Mouse (Mus musculus): ENCODE results near the gene Cavin1. TPM values are rescaled to one million over a fixed set of nuclear protein-coding genes. Genes with fewer than 3 reads are reported as not detected.
"Not testable (repeated sequence)": the region's sequence is repeated elsewhere in the genome, so short reads cannot be mapped to it uniquely, and the experiment has no call there.

The Cavin1 gene
- polyA plus RNA-seq (2014; fragmentation: Nextera tagmentation; extraction: Ambion mirVana) = 113 and 175 TPM in 2 replicates

DNA sequence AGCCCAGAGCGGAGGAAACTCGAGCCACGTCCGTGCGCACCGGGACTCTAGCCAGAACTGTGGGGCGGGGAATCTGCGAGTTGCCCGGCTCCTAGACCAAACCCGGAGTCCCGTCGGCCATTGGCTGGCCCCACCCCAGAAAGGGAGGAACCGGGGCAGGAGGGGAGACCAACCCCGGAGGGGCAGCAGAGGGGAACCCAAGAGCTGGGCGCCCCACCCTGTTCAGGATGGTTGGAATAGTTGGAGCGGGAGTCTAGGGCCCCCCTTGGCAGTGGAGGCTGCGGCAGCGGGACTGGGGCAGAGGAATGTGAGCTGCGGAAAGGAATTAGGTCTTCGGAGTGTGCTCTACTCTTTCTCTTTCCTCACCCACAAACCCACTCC lies at the start of gene Cavin1:
Gene Cavin1 (minus strand): TSS at position 331 of the 381 bp plus-strand sequence.
- Histone ChIP-seq H3K27ac (ENCODE audit: low read depth, low read length) (peak within 1 kb of the TSS; percentile 88), H3K36me3 (ENCODE audit: control insufficient read depth, insufficient read depth, low read length) (no peaks in the 10 kb centered on the region), H3K27me3 (ENCODE audit: control insufficient read depth, insufficient read depth, low read length) (no peaks in the 10 kb centered on the region), H3K9ac (ENCODE audit: low read depth, low read length) (peak within 1 kb of the TSS; percentile 94), H3K9me3 (replicated peaks; ENCODE audit: control insufficient read depth, low read length) (no peaks in the 10 kb centered on the region), H3K4me3 (ENCODE audit: low read depth, low read length) (peak within 1 kb of the TSS; percentile 85), H3K4me1 (ENCODE audit: control insufficient read depth, insufficient read depth, low read length) (peaks cover 35% of the 10 kb centered on the region), H3K4me2 (peak within 1 kb of the TSS; percentile 73)
- under 1% methylated on average over 20 of the region's 20 CpGs for WGBS (ENCODE audit: insufficient replicate concordance)
- ATAC-seq (replicated peaks; ENCODE audit: insufficient number of reproducible peaks, low FRiP score, low TSS enrichment) = peak; percentile 83

DNA sequence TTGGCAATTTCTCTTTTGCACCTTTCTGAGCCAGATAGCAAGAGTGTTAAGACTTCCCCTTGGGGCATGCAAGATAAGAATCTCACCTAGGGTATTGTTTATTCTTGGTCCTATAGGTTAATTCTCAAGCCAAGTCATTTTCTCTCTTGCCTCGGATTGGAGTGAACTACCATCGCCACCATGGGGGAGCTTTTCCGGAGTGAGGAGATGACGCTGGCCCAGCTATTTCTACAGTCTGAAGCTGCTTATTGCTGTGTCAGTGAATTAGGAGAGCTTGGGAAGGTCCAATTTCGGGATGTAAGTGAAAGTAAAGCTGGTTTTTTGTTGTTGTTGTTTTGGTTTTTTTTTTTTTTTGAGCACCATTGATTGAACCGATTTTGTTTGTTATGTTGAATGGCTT lies 41.0 kb upstream of the Cavin1 start:
- Histone ChIP-seq H3K9me3 (replicated peaks; ENCODE audit: control insufficient read depth, low read length) (no peaks in the 10 kb centered on the region), H3K27ac (ENCODE audit: low read depth, low read length) (no peak overlapping the region), H3K9ac (ENCODE audit: low read depth, low read length) (no peak overlapping the region), H3K27me3 (ENCODE audit: control insufficient read depth, insufficient read depth, low read length) (no peaks in the 10 kb centered on the region), H3K4me2 (peak overlapping the region; percentile 86), H3K36me3 (ENCODE audit: control insufficient read depth, insufficient read depth, low read length) (peaks cover 9% of the 10 kb centered on the region), H3K4me1 (ENCODE audit: control insufficient read depth, insufficient read depth, low read length) (peaks cover 15% of the 10 kb centered on the region; the same call in 1 of the 2 replicates), H3K4me3 (ENCODE audit: low read depth, low read length) (no peak overlapping the region)
- ATAC-seq (replicated peaks; ENCODE audit: insufficient number of reproducible peaks, low FRiP score, low TSS enrichment) = no peak
- WGBS (ENCODE audit: insufficient replicate concordance) = 73% methylated on average over 6 of the region's 6 CpGs

DNA sequence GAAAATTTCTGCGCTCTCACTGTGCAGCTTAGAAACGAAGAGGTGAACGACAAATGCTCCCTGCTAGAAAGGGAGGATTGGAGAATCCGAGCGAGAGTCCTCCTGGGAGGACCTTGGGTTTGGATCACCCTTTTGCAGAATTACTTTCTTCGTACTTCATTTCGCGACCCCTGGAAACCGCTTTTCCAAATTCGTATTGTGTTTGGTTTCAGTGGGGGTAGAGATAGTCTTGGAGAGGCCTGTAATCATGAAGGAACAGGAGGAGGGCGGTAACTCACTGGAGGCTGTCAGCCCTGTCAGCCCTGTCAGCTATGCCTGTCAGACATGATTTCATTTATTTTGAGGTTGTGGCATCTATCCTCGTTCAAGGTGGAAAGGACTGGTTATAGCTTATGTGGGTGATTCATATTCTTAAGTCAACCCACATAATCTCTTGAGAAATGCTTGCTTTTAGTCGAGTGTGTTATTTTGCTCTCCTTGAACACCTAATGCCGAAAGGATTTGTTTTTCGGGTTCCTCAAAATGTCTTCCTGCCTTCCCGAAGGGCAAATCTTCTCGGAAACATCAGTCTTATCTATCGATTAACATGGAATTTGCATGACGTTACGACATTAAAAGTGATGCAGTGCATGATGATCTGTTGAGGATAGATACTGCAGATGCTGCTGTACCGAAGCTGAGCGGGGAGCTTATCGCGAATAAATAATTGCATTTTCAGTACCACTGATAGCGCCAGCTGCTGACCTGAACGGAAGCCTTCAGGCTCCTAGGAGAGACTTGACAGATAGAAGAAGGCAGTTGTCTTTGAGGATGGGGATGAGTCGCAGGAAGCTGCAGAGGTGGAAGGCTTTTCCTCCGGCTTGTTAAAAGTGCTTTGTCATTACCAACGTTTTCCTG lies 39.4 kb upstream of the Cavin1 start:
- peak overlapping the region; percentile 86 for H3K9ac ChIP-seq (ENCODE audit: low read depth, low read length)
- H3K27ac ChIP-seq (ENCODE audit: low read depth, low read length) = peak overlapping the region; percentile 86
- no peaks in the 10 kb centered on the region for H3K9me3 ChIP-seq (replicated peaks; ENCODE audit: control insufficient read depth, low read length)
- peak overlapping the region; percentile 79 for H3K4me3 ChIP-seq (ENCODE audit: low read depth, low read length)
- H3K36me3 ChIP-seq (ENCODE audit: control insufficient read depth, insufficient read depth, low read length) = peaks cover 9% of the 10 kb centered on the region
- H3K4me2 ChIP-seq = peak overlapping the region; percentile 86
- peaks cover 15% of the 10 kb centered on the region; the same call in 1 of the 2 replicates for H3K4me1 ChIP-seq (ENCODE audit: control insufficient read depth, insufficient read depth, low read length)
- 4% methylated on average over 29 of the region's 29 CpGs for WGBS (ENCODE audit: insufficient replicate concordance)
- no peak for ATAC-seq (replicated peaks; ENCODE audit: insufficient number of reproducible peaks, low FRiP score, low TSS enrichment)
- H3K27me3 ChIP-seq (ENCODE audit: control insufficient read depth, insufficient read depth, low read length) = no peaks in the 10 kb centered on the region

DNA sequence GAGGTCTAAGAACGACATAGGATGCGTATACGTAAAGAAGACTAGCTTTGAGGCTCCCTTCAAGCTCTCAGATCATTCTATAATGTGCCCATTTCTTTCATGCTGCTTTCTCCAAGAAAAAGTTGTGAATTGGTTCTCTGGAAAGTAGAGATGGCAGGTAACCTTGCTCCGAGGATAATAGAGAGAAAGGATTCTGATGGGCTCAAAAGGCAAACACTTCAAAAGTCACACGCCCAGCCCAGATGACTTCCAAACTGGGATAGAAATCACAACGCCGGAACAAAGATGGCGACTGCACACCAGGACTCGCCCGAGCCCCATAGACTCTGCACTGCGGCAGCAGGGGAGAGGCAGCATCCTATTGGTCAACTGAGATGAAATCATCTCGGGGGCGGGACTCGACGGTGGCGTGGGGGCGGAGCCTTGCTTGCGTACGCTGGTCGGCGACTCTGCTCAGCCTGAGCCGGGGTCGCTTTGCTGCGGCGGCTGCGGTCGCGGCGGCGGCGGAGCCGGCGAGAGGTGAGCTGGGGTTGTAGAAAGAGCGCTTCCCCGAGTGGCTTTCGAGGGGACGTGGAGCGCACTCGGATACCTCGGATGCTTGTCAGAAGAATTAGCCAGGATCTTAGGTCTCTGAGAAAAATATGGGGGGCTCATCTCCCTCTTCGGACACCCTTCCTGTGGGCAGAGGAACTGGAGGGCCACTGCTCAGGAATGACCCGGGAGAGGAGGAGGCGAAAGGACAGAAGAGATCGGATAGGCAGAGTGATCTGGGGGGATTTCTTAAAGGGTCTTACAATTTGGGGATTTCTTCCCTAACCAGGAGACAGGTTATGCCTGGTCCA lies 38.6 kb upstream of the Cavin1 start, which contains the start of gene Atp6v0a1:
Gene Atp6v0a1 (plus strand): TSS at position 407 of the 842 bp plus-strand sequence.
- Histone ChIP-seq H3K9ac (ENCODE audit: low read depth, low read length) (peak within 1 kb of the TSS; percentile 86), H3K36me3 (ENCODE audit: control insufficient read depth, insufficient read depth, low read length) (peaks cover 6% of the 10 kb centered on the region; the same call in 1 of the 2 replicates), H3K4me3 (ENCODE audit: low read depth, low read length) (peak within 1 kb of the TSS; percentile 79), H3K4me2 (peak within 1 kb of the TSS; percentile 86), H3K4me1 (ENCODE audit: control insufficient read depth, insufficient read depth, low read length) (peaks cover 15% of the 10 kb centered on the region; the same call in 1 of the 2 replicates), H3K27me3 (ENCODE audit: control insufficient read depth, insufficient read depth, low read length) (no peaks in the 10 kb centered on the region), H3K9me3 (replicated peaks; ENCODE audit: control insufficient read depth, low read length) (no peaks in the 10 kb centered on the region), H3K27ac (ENCODE audit: low read depth, low read length) (peak within 1 kb of the TSS; percentile 86)
- WGBS (ENCODE audit: insufficient replicate concordance) = 1% methylated on average over 44 of the region's 44 CpGs
- ATAC-seq (replicated peaks; ENCODE audit: insufficient number of reproducible peaks, low FRiP score, low TSS enrichment) = peak; percentile 99

DNA sequence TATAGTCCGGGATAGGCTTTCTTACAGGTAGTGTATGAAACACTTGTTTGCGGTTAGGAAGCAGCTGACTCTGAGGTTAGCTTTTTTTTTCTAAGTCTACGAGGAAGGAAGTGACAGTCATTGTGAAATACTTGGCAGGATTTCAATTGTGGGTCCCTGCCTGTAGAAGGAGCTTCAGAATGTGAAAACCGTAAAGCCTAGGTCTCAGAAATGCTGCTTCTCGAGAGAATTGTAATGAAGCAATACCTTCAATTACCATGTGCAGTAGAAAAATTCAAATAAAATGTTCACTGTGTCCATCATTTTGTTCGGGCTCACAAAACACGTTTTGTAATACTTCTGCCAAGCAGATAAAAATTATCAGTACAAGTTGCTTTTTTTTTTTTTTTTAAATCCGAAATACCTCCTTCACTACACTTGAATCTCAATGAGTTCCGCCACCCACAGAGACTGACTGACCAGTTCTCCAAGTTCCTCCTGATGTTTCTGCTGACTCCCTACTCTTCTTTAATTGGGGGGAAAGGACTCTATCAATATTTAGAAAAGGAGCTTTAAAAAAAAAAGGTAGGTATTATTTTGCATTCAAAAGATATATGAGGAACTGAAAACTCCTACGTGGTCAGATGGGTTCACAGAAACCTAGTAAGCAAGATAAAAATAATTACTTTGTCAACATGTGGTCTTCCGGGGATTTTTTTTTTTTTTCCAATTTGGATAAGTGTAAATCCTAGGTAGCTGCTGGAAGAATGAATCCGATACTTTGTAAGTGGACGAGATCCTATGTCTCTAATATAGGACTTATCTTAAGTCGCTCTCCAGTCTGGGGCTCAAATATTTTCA lies 37.7 kb upstream of the Cavin1 start:
- Histone ChIP-seq H3K27me3 (ENCODE audit: control insufficient read depth, insufficient read depth, low read length) (no peaks in the 10 kb centered on the region), H3K9ac (ENCODE audit: low read depth, low read length) (peak overlapping the region; percentile 86; the same call in 1 of the 2 replicates), H3K4me2 (peak overlapping the region; percentile 86), H3K9me3 (replicated peaks; ENCODE audit: control insufficient read depth, low read length) (no peaks in the 10 kb centered on the region), H3K36me3 (ENCODE audit: control insufficient read depth, insufficient read depth, low read length) (no peaks in the 10 kb centered on the region), H3K4me1 (ENCODE audit: control insufficient read depth, insufficient read depth, low read length) (peaks cover 15% of the 10 kb centered on the region; the same call in 1 of the 2 replicates), H3K4me3 (ENCODE audit: low read depth, low read length) (peak overlapping the region; percentile 79), H3K27ac (ENCODE audit: low read depth, low read length) (peak overlapping the region; percentile 86)
- 43% methylated on average over 14 of the region's 14 CpGs for WGBS (ENCODE audit: insufficient replicate concordance)
- no peak for ATAC-seq (replicated peaks; ENCODE audit: insufficient number of reproducible peaks, low FRiP score, low TSS enrichment)

DNA sequence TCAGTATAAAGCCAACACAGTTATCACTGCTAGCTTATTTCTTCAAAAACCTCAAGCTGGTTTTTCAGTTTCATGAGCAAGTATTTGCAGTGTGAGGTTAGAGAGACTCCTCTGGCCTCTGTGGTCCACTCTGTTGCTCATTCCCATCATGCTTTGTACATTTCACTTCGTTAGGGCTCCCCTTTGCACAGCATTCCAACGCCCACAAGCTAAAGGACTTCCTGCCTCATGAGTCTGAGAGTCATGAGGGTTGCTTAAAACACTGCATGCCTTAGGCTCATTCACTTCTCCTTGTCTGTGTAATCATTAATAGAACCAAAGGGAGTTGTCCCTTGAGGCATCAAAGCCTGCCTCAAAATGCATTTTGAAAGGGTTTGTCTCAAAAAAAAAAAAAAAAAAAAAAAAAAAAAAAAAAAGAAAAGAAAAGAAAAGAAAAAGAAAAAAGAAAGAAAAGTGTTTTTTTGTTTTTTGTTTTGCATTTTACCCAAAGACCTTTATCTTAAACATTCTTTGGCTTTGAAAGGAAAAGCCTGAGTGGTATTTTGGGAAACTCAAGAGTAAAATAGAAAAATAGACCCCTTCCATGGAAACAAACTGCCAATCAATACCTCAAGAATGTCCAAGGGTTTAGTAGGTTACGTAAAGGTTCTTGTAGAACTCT lies 32.5 kb upstream of the Cavin1 start:
- H3K36me3 ChIP-seq (ENCODE audit: control insufficient read depth, insufficient read depth, low read length) = no peaks in the 10 kb centered on the region
- H3K9ac ChIP-seq (ENCODE audit: low read depth, low read length) = no peak overlapping the region
- H3K4me1 ChIP-seq (ENCODE audit: control insufficient read depth, insufficient read depth, low read length) = 0 out of 2 replicates have a peak, but pooled peaks cover 2% of the 10 kb centered on the region
- H3K4me2 ChIP-seq = no peak overlapping the region
- H3K27me3 ChIP-seq (ENCODE audit: control insufficient read depth, insufficient read depth, low read length) = no peaks in the 10 kb centered on the region
- WGBS (ENCODE audit: insufficient replicate concordance) = 36% methylated on average over 3 of the region's 3 CpGs
- no peak overlapping the region for H3K4me3 ChIP-seq (ENCODE audit: low read depth, low read length)
- no peak overlapping the region for H3K27ac ChIP-seq (ENCODE audit: low read depth, low read length)
- H3K9me3 ChIP-seq (replicated peaks; ENCODE audit: control insufficient read depth, low read length) = no peaks in the 10 kb centered on the region
- ATAC-seq (replicated peaks; ENCODE audit: insufficient number of reproducible peaks, low FRiP score, low TSS enrichment) = no peak

DNA sequence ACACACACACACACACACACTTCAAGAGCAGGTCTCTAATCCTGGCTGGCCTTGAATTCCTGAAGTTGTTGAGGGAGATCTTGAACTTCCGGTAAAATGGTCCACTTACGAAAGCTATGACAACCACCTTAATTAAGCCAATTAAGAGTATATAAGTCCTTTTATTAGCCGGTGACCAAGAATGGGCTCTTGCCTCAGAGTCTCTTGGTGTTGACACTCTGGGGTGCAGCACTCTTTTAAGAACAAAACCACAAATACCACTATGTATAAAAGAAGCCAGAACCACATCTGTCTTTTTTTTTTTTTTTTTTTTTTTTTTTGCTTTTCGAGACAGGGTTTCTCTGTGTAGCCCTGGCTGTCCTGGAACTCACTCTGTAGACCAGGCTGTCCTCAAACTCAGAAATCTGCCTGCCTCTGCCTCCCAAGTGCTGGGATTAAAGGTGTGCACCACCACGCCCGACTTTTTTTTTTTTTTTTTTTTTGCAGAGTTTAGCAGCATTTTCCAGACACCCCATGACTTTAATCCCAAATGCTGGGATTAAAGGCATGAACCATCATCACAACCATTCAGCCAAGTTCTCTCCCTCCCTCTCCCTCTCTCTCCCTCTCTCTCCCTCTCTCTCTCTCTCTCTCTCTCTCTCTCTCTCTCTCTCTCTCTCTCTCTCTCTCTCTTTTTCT lies 31.3 kb upstream of the Cavin1 start:
- not testable (repeated sequence) for H3K4me2 ChIP-seq; H3K9ac ChIP-seq (ENCODE audit: low read depth, low read length); H3K27ac ChIP-seq (ENCODE audit: low read depth, low read length); H3K4me3 ChIP-seq (ENCODE audit: low read depth, low read length); H3K9me3 ChIP-seq (replicated peaks; ENCODE audit: control insufficient read depth, low read length); H3K27me3 ChIP-seq (ENCODE audit: control insufficient read depth, insufficient read depth, low read length); H3K4me1 ChIP-seq (ENCODE audit: control insufficient read depth, insufficient read depth, low read length); H3K36me3 ChIP-seq (ENCODE audit: control insufficient read depth, insufficient read depth, low read length); ATAC-seq (replicated peaks; ENCODE audit: insufficient number of reproducible peaks, low FRiP score, low TSS enrichment)
- WGBS (ENCODE audit: insufficient replicate concordance) = 77% methylated on average over 4 of the region's 6 CpGs

Data from heart, embryonic 11.5 days (tissue).